Mouse (Mus musculus) gastrocnemius, adult 18-20 months (tissue): ENCODE data around the gene Lrrc4b. TPM values are rescaled to one million over a fixed set of nuclear protein-coding genes. Genes with fewer than 3 reads are reported as not detected.
A peak's percentile ranks its signal among the peaks of the same experiment; 100 is the strongest.

Experiments
- DNase-seq: peaks from one replicate; pipeline ENCODE4 v3.0.0; 2021; ENCODE audit warnings: low spot score
- long read RNA-seq, 2 experiments: library from polyadenylated mRNA; stranded (forward); transcript quantifications; one replicate each; pipeline ENCODE4 v2.0.0; 2021
- total RNA-seq, 2 experiments: library from RNA; stranded (reverse); gene quantifications; 2 replicates each; pipeline ENCODE4 v1.2.3; 2021

Lrrc4b gene
- total RNA-seq = under 1 TPM in 1 of 2 experiments, not detected in 1; 0.12 TPM
- long read RNA-seq, experiment 1 = 0 reads
- long read RNA-seq, experiment 2 = 0 reads

DNA sequence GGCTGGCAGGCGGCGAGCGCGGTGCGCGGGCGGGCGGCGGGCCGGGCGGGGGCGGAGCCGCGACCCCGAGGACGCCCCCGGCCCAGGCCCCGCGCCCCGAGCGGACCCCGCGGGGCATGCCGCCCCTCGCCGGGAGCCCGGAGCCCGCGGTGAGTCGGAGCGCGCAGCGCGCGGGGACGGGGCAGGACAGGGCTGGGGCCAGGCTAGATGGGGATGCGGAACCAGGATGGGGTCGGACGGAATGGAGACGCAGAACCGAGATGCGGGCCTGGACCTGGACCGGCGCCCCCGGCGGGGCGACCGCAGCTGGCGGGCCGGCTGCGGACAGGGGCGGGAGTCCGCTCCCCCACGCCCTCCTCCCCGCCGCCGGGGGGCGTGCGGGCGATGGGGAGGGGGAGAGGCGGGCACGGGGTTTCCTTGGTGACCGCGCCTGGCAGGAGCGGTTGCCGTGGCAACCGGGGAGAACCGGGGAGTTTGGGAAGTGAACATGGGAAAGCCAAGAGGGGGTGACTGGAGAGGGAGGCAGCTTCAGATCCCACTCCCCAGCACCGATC, at the start of gene Lrrc4b:
Gene Lrrc4b, plus strand, starts transcription at position 51 of the 554 bp plus-strand sequence.
- DNase-seq = no peak

DNA sequence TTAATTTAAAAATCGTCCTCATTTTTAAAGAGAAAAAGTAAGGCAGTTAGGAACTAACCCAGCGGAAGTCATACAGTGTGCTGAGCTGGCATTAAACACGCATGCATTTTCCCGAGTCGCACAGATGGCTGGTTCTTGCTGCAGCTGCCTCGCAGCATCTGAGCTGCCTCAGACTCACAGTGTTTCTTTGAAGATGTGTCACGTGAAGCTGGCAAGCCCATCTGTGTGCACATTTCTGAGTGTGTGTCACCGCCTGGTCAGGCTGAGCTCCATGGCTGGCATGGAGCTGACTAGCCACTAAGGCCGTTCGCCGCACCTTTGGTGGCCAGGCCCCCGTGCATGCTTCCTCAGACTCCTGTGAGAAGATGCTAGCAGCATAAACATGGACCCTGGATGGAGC, 46.3 kb upstream of the Lrrc4b start:
- no peak for DNase-seq

DNA sequence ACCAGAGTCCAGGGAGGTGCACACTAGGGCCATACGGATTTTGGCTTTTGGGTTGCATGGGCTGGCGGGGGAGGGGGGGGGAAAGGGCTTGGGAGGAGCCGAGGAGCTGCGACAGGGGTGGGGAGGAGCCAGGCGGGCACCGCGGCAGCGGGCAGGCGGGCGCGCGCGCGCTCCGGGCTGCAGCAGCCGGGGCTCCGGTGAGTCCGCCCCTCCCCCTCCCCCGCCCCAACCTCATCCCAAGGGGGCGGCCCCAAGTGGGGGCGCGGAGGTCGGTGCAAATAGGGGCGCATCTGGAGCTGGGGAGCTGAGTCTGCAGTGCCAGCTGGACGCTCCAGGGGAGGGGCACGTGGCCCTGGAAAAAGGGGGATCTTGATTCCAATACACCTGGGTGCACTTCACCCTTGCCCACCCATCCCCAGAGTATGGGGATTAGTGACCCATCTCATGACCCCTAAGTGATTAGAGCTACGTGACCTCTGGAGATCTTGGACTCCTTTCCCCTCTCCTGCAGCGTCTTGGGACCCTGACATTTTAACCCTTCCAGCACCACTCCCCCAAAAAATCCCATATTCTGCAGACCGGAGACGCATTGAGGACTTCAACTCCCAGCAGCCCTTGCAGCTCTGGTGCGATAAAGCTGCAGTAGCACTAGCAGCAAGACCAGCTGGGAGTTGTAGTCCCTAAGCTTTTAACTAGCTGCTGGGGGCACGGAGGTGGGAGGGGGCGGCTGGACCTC, 44.7 kb upstream of the Lrrc4b start, which contains the start of gene Syt3:
Gene Syt3, plus strand, starts transcription at position 123 of the 736 bp plus-strand sequence.
- DNase-seq = peak; percentile 68

DNA sequence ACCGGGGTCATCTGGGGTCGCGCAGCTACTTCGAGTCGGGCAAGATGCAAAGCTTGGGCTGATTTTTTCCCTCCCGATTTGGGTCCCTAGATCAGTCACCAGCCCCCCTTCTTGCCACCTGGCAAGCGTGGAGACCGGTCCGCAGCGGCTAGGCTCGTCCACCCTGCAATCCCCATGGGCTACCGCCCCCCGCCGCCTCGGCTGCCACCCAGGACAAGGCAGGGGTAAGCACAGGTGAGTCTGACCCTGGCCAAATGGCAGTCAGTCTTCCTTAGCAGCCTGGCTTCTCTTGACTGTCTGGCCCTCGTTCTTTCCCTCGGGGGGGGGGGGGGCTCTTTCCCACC, 44.1 kb upstream of the Lrrc4b start:
- no peak for DNase-seq

DNA sequence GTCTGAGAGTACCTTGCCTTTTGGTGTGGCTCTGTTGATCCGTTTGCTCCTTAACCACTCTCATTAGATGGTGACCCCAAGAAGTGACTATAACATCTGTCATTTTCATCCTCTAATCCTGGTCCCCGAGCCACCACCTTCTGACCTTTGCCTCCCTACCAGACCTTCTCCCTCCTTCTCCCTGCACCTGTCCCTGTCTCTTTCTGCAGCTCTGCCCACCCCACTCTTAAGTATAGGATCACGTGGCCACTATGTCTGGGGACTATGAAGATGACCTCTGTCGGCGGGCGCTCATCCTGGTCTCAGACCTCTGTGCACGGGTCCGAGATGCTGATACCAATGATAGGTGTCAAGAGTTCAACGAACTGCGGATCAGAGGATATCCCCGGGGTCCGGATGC, 43.1 kb upstream of the Lrrc4b start, which contains the start of gene 1700008O03Rik:
Gene 1700008O03Rik, minus strand, starts transcription at position 101 of the 400 bp plus-strand sequence.
- DNase-seq = no peak

DNA sequence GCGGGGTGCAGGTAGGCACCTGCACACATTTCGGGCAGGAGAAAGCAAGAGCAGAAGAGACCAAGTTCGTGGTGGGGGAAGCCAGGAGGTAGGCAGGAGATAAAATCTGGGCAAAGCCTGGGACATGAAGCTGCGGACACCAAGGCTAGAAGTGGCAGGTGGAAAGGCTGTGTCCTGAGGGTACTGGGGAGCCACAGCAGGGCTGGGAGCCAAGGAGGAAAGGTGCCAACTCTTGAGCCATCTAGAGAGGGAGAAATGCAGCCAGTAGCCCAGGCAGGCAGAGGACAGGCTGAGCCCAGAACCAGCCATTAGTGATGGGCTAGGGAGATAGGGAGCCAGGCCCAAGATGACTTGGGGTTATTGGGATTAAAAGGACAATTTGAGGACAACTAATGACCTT, 37.0 kb upstream of the Lrrc4b start:
- DNase-seq = no peak

DNA sequence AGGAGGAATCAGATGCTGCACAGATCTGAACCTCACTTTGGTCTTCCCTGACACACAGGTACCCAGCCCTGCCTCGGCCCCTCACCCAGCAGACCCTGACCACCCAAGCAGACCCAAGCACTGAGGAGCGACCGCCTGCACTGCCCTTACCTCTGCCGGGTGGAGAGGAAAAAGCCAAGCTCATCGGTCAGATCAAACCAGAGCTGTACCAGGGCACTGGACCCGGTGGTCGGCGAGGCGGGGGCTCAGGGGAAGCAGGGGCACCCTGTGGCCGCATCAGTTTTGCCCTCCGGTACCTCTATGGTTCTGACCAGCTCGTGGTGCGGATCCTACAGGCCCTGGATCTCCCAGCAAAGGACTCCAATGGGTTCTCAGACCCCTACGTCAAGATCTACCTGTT, 36.5 kb upstream of the Lrrc4b start:
- DNase-seq = no peak

DNA sequence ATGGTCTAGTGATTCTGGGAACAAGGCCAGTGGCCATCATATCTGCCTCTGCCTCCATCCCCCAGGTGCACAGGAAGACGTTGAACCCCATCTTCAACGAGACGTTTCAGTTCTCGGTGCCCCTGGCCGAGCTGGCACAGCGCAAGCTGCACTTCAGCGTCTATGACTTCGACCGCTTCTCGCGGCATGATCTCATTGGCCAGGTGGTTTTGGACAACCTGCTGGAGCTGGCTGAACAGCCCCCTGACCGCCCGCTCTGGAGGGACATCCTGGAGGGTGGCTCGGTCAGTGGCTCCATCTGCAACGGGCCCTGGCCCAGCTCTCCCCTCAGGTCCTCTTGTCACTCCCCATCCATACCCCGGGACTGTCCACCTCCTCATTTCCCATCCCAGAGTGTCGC, 35.5 kb upstream of the Lrrc4b start:
- DNase-seq = no peak

DNA sequence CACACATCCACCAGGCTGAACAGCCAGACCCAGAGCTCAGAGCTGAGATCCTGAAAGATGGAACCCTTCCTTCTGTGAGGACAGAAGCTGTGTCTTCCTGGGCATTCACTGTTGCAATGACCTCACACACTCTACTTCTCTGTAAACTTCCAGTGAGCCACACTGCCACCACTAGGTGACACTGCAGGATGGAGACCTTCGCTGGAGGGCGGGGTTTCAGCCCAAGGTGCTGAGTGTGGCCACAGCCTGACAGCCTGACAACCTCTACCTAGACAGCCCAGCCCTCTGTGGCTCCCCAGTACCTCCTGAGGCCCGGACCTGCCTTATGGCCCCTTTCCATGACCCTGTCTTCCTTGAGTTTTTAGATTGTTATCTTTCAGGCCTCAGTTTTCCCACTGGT, 30.2 kb upstream of the Lrrc4b start:
- DNase-seq = peak; percentile 38

DNA sequence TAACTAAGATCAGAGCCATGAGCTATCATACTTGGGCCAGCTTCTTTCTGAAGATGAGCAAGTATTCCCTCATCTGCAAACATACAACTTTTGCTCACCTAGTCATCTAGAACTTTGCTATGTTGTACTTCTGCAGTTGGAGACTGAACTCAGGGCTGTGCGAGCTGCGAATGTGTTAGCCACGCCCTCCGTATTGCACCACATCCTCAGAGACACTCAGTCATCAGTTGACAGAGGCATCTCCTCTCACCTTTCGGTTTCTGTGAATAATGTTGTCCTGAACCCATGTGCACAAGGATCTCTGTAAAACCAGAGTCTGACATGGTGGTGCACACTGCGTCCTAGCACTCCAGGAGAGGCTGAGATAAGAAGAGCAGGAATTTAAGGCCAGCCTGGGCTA, 27.1 kb upstream of the Lrrc4b start:
- no peak for DNase-seq

DNA sequence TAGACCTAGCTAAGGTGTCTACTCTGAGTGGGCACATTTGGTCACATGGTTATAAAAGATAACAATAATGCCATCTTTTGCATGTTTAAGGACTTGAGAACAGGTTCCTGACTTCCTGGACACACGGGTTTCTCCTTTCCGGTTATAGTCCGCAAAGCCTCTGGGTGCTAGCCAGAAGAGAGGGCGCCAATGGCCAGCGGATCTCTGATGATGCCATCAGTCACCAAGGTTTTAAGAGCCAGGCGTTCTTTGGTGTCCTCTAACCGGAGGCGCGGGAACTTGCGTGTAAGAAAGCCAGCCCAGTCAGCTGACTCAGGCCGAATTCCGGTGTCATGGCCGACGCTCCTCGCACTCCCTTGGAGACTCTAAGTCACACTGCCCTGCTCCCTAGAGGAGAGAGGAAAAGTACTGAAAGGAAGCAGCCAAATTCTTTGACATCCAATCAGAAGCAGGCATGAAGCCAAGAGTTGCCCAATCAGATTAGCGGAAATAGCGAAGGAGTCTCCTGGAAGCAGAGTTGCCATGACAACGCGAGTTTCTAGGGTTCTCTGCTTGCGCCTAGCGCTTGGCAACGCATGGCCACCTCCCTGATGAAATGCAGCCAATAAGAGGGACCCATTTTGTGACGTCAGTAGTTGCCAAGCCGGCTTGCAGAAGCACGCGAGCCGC, 23.3 kb upstream of the Lrrc4b start:
- peak; percentile 86 for DNase-seq

DNA sequence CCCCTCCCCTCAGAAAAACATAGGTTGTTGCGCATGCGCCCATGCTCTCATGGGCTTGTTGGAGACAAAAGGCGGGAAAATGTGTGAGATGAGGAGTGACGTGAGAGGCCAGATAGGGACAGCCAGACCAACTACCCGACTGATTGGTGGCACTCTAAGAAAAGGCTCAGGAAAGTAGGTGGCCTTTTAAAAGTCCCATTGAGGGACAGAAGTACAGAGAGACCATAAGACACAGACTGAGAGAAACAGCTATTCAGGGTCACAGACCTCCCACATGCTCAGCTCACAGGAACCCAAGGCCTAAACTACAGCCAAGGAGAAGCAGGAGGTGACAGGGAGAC, 22.8 kb upstream of the Lrrc4b start:
- DNase-seq = no peak

DNA sequence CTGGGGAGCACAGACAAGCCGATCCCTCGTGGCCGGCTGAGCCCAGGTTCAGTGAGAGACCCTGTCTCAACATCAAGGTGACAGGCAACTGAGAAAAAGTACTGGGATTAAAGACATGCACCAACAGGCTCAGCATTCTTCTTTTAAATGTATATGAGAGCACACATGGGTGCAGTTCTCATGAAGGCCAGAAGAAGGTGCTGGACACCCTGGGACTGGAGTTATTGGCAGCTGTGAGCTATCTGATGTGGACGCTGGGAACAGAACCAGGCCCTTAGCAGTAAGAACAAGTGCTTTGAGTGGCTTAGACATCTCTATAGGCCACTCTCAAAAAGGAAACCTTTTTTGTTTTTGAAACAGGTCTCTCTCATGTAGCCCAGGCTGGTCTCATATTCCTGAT, 17.7 kb upstream of the Lrrc4b start:
- DNase-seq = no peak

DNA sequence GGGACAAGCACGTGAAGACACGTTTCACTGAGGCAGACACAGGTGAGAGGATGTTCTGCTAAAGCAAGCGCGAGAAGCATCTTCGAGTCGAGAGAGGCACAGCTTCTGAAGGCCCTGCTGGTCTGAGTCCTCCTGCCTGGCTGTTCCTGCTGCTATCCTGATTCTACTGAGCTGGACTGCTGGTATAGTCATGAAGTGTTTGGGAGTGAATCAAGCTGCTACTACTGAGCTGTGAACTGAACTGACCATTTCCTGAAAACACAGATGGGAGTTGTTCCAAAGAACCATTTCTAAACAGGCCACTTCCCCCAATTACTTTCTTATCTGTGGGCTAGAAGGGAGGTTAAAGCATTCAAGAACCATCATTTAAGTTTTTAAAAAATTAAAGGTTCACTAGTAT, 15.5 kb upstream of the Lrrc4b start:
- no peak for DNase-seq

DNA sequence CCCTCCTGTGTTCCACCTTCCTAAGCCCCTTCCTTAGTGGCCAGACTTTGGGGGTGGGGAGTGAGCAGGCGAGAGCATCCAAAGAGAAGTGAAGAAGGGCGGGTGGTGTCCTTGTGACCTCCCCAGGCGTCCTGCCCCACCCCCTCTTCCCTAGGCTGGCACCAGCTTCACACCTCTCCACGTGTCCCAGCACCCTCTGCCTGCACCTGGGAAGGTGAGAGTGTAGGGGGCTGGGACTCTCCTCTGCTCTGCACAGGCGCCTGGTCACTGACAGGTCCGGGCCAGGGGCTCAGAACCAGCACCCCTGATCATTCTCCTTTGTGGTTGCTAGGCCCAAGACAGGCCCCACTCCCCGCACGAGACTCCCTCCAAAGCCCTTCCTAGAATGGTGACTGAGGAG, 1.2 kb upstream of the Lrrc4b start:
- DNase-seq = no peak

DNA sequence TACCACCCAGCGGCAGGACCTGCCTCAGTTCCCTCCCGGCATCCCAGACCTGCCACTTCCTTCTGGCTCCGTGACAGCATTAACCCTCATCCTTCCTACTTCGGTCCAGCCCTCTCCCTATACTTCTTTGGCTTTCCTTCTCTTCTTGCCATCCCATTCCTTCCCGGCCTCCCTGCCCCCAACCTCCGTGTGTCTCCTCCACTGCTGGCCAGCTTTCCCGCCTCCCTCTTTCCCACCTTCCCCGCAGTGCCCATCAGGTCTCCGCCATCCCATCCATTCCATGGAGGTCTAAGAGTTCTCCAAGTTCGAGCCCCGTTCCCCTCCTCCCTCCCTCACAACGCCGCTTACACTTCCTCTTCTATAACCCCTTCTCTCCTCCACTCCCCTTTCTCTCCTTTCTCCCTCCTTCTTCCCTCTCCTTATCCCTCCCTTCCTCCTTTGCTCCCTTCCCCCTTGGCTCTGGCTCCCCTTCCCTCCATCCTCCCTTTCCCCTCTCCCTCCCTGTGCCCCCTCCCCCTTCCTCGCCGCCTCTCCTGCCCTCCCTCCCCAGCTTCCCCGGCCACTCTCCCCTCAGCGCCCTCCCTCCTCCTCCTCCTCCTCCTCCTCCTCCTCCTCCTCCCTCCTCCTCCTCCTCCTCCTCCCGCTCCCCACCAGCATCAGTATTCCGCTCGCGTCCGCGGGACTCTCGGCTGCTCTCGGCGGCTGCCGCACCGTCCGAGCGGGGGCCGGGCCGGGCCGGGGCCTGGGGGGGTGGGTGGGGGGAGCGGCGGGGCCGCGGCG, 457 bp upstream of the Lrrc4b start:
- no peak for DNase-seq

DNA sequence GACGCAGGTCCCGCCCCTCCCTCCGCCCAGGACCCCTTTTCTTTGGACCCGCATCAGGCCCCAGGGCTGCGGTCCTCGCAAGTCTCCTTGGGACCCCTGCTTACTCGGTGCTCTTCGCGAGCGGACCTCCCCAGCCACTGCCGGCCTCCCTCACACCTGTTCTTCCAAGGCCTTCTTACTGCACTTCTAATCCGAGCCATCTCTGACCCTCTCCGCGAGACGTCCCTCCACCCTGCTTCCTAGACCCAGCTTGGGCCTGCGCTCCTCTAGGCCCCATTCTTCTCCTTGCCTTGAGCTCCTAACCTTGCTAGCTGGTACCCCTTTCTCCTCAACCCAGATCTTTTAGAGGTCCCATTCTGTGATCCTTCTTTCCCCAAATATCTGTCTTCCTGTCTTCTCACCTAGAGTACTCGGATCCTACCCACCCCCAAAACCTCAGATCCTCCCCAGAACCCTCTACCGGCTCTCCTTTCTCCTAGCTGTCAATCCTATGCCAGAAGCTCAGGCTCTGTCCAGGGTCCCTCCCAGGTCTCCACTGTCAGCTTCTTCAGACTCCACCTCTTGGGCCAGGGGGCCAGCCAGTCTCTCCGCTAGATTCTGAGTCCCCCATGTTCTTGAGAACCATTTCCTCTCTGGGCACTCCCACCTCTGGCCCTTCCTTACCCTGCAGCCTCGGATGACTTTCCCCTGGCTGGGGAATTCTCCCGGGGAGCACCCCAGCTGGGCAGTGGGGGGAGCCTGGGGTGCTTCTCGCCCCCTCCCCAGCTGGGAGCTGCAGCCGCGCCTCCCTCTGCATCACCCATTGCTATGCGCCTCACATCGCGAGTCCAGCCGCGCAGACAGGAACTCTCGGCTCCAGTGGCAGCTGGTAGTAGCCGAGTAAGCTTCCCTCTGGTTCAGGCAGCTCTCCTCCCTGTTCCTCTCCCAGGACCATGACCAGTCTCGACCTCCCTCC, 993 bp downstream of the Lrrc4b start:
- DNase-seq = no peak

DNA sequence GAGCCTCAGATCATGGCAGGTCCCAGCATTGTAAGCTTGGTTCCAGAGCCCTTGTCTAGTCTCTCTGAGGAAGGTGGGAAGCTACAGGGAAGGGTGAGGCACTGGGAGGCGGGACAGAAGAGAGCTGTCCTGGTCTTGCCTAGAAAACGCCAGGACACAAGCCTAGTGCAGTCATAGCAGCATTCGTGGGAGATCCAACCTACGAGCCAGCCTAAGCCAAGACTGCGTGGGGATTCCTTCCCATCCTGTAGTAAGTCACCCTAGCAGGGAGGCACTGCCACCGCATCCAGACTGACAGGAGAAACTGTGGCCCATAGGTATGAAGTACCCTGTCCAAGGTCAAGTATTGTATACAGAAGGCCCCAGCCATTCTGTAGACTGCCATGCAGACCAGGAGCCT, 3.7 kb downstream of the Lrrc4b start:
- no peak for DNase-seq

DNA sequence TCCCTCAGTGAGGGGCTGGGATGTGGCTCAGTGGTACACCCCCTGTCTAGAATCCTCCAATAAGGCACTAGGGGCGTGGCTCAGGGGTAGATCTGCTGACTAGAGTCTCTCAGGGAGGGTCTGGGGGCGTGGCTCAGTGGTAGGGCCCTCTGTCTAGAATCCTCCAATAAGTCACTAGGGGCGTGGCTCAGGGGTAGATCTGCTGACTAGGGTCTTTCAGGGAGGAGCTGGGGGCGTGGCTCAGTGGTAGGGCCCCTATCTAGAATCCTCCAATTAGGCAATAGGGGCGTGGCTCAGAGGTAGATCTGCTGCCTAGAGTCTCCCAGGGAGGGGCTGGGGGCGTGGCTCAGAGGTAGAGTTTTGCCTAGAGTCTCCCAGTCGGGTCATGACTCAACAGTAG, 4.6 kb downstream of the Lrrc4b start:
- DNase-seq = no peak

DNA sequence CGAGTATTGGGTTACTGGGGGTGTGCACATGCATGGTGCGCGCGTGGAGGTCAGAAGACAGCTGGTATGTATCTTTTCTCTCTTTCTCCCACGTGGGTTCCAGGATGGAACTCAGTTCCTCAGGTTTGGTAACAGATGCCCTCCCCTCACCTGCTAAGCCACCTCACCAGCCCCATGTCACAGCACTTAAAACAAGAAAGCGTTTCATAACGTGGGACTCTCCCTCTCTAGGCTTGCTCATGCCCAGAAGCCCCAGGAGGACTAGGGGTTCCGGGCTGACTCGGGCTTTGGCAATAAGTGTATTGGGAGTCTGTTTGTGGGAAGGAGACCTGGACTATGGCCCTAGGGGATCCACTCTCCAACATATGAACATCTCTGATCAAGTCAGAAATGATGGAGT, 5.3 kb downstream of the Lrrc4b start:
- DNase-seq = no peak

DNA sequence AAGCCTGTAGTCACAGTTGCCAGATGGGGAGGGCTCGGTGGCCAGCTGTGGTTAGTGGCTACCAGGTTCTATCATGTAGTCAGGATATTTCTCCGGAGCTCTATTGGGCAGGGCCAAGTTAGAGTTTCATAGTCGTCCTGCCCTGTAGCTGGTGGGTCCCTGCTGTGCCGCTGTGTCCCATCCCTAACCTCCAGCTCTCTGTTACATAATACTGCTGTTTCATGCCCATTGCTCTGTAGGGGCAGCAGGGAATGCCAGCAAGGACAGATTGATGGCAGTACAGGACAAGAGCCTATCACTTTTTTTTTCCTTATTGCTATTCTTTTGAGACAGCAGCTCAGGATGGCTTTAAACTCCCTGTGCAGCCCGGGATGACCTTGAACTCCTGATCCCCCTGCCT, 7.0 kb downstream of the Lrrc4b start:
- DNase-seq = no peak
